Mouse (Mus musculus): ENCODE data around the gene Pram1. TPM values are rescaled to one million over a fixed set of nuclear protein-coding genes. Genes with fewer than 3 reads are reported as not detected.
A peak's percentile ranks its signal among the peaks of the same experiment; 100 is the strongest.

The Pram1 gene
- polyA plus RNA-seq, 1 experiment from 2014 or later, result 0.36 TPM

- ATAC-seq (no peak), DNase-seq (ENCODE audit: low spot score) (no peak)
- no peaks in the 10 kb centered on the region for H3K9me3 ChIP-seq (replicated peaks; ENCODE audit: control insufficient read depth, low read length)
- no peak overlapping the region for H3K9ac ChIP-seq (ENCODE audit: low read length)
- peaks cover 26% of the 10 kb centered on the region for H3K4me1 ChIP-seq (ENCODE audit: control insufficient read depth, insufficient read depth, low read length)
- no peak overlapping the region for H3K27ac ChIP-seq (ENCODE audit: low read depth, low read length)
- no peaks in the 10 kb centered on the region for H3K27me3 ChIP-seq (replicated peaks; ENCODE audit: control insufficient read depth, insufficient read depth, low read length)
- H3K4me3 ChIP-seq (ENCODE audit: low read depth, low read length), result no peak overlapping the region
- H3K36me3 ChIP-seq (ENCODE audit: control insufficient read depth, insufficient read depth, low read length), result peaks cover 17% of the 10 kb centered on the region
- H3K4me2 ChIP-seq (ENCODE audit: low read length), result peak overlapping the region; percentile 12; the same call in 1 of the 2 replicates
Observed at GRCm38 (mm10) chr17:33681767-33682166, 43.9 kb downstream of the Pram1 start.

GRCm38 (mm10) chr17:33684671-33685231 lies 46.9 kb downstream of the Pram1 start:
- DNase-seq (ENCODE audit: low spot score) (peak; percentile 81), ATAC-seq (peak; percentile 89)
- Histone ChIP-seq H3K4me1 (ENCODE audit: control insufficient read depth, insufficient read depth, low read length) (peaks cover 26% of the 10 kb centered on the region), H3K4me2 (ENCODE audit: low read length) (peak overlapping the region; percentile 99), H3K9me3 (replicated peaks; ENCODE audit: control insufficient read depth, low read length) (no peaks in the 10 kb centered on the region), H3K36me3 (ENCODE audit: control insufficient read depth, insufficient read depth, low read length) (peaks cover 11% of the 10 kb centered on the region), H3K9ac (ENCODE audit: low read length) (peak overlapping the region; percentile 96), H3K27me3 (replicated peaks; ENCODE audit: control insufficient read depth, insufficient read depth, low read length) (no peaks in the 10 kb centered on the region), H3K27ac (ENCODE audit: low read depth, low read length) (peak overlapping the region; percentile 96), H3K4me3 (ENCODE audit: low read depth, low read length) (peak overlapping the region; percentile 88)
- WGBS, result 0% methylated on average over 44 of the region's 44 CpGs

- no peaks in the 10 kb centered on the region for H3K27me3 ChIP-seq (replicated peaks; ENCODE audit: control insufficient read depth, insufficient read depth, low read length)
- H3K4me2 ChIP-seq (ENCODE audit: low read length), result peak overlapping the region; percentile 99
- H3K4me1 ChIP-seq (ENCODE audit: control insufficient read depth, insufficient read depth, low read length), result peaks cover 26% of the 10 kb centered on the region
- no peaks in the 10 kb centered on the region for H3K9me3 ChIP-seq (replicated peaks; ENCODE audit: control insufficient read depth, low read length)
- peak overlapping the region; percentile 96 for H3K27ac ChIP-seq (ENCODE audit: low read depth, low read length)
- under 1% methylated on average over 42 of the region's 42 CpGs for WGBS
- peak overlapping the region; percentile 96 for H3K9ac ChIP-seq (ENCODE audit: low read length)
- H3K4me3 ChIP-seq (ENCODE audit: low read depth, low read length), result peak overlapping the region; percentile 88
- peaks cover 11% of the 10 kb centered on the region for H3K36me3 ChIP-seq (ENCODE audit: control insufficient read depth, insufficient read depth, low read length)
- peak; percentile 98 for DNase-seq (ENCODE audit: low spot score)
- peak; percentile 99 for ATAC-seq
Observed at GRCm38 (mm10) chr17:33685249-33685653, 47.4 kb downstream of the Pram1 start.

GRCm38 (mm10) chr17:33686760-33687159 lies 48.9 kb downstream of the Pram1 start, which contains the start of gene Hnrnpm:
TSS of gene Hnrnpm (minus strand) at chr17:33686860.
- WGBS, result 82% methylated on average over 1 of the region's 1 CpGs
- Histone ChIP-seq H3K36me3 (ENCODE audit: control insufficient read depth, insufficient read depth, low read length) (peaks cover 20% of the 10 kb centered on the region), H3K4me1 (ENCODE audit: control insufficient read depth, insufficient read depth, low read length) (peaks cover 23% of the 10 kb centered on the region), H3K4me2 (ENCODE audit: low read length) (peak within 1 kb of the TSS; percentile 99), H3K9me3 (replicated peaks; ENCODE audit: control insufficient read depth, low read length) (no peaks in the 10 kb centered on the region), H3K4me3 (ENCODE audit: low read depth, low read length) (peak within 1 kb of the TSS; percentile 88), H3K9ac (ENCODE audit: low read length) (peak within 1 kb of the TSS; percentile 96; the same call in 1 of the 2 replicates), H3K27me3 (replicated peaks; ENCODE audit: control insufficient read depth, insufficient read depth, low read length) (no peaks in the 10 kb centered on the region), H3K27ac (ENCODE audit: low read depth, low read length) (no peak within 1 kb of the TSS)
- DNase-seq (ENCODE audit: low spot score), result no peak
- ATAC-seq, result no peak

Other genes starting within 250 kb of the Pram1 start
- 21.1 and 23.3 TPM in 2 replicates for gene Zfp101, start 243.4 kb upstream of the Pram1 start, polyA plus RNA-seq (2014; fragmentation: Nextera tagmentation; extraction: Ambion mirVana)
- gene Actl9, start 205.2 kb upstream of the Pram1 start, polyA plus RNA-seq (2014; fragmentation: Nextera tagmentation; extraction: Ambion mirVana), result not detected in 2 replicates
- gene Adamts10, start 113.9 kb upstream of the Pram1 start, polyA plus RNA-seq (2014; fragmentation: Nextera tagmentation; extraction: Ambion mirVana), result 20.6 and 28.0 TPM in 2 replicates
- 1.3 and 2.2 TPM in 2 replicates for gene Myo1f, start 82.3 kb upstream of the Pram1 start, polyA plus RNA-seq (2014; fragmentation: Nextera tagmentation; extraction: Ambion mirVana)
- gene Zfp414, start 9.0 kb upstream of the Pram1 start, polyA plus RNA-seq (2014; fragmentation: Nextera tagmentation; extraction: Ambion mirVana), result 93.0 and 97.9 TPM in 2 replicates
- 242 and 246 TPM in 2 replicates for gene Hnrnpm, start 48.8 kb downstream of the Pram1 start, polyA plus RNA-seq (2014; fragmentation: Nextera tagmentation; extraction: Ambion mirVana)
- 63.9 TPM in 2 replicates for gene March2, start 80.6 kb downstream of the Pram1 start, polyA plus RNA-seq (2014; fragmentation: Nextera tagmentation; extraction: Ambion mirVana)
- gene Rab11b, start 122.5 kb downstream of the Pram1 start, polyA plus RNA-seq (2014; fragmentation: Nextera tagmentation; extraction: Ambion mirVana), result 340 and 341 TPM in 2 replicates
- gene Angptl4, start 143.8 kb downstream of the Pram1 start, polyA plus RNA-seq (2014; fragmentation: Nextera tagmentation; extraction: Ambion mirVana), result 15.2 and 15.8 TPM in 2 replicates
- gene Kank3, start 172.5 kb downstream of the Pram1 start, polyA plus RNA-seq (2014; fragmentation: Nextera tagmentation; extraction: Ambion mirVana), result 35.6 and 37.2 TPM in 2 replicates
- gene Rps28, start 186.5 kb downstream of the Pram1 start, polyA plus RNA-seq (2014; fragmentation: Nextera tagmentation; extraction: Ambion mirVana), result 624 and 885 TPM in 2 replicates
- 461 and 608 TPM in 2 replicates for gene Ndufa7, start 186.5 kb downstream of the Pram1 start, polyA plus RNA-seq (2014; fragmentation: Nextera tagmentation; extraction: Ambion mirVana)
- 66.8 and 86.0 TPM in 2 replicates for gene Cd320, start 205.0 kb downstream of the Pram1 start, polyA plus RNA-seq (2014; fragmentation: Nextera tagmentation; extraction: Ambion mirVana)
- not detected in 2 replicates for gene Gm7029, start 235.8 kb downstream of the Pram1 start, polyA plus RNA-seq (2014; fragmentation: Nextera tagmentation; extraction: Ambion mirVana)

Data from forebrain, embryonic 14.5 days (tissue).